Mouse (Mus musculus) cerebellum, adult 2 months (tissue): ENCODE measurements around the gene Apol7e.

ENCODE experiments used
- CTCF ChIP-seq: fragments of 200-500 bp; IDR thresholded peaks from 2 replicates; pipeline ENCODE4 v1.5.1; 2011; ENCODE audit warnings: low read depth, mild to moderate bottlenecking, control low read depth, low read length, moderate library complexity, borderline replicate concordance; ENCODE audit not compliant: insufficient read depth
- POLR2A ChIP-seq: fragments of 200-500 bp; IDR thresholded peaks from 2 replicates; pipeline ENCODE4 v1.6.1; 2011; ENCODE audit warnings: low read length, control low read depth, borderline replicate concordance; ENCODE audit not compliant: insufficient read depth

- TF ChIP-seq CTCF (0 out of 2 replicates have a peak, but pooled peaks have one; percentile 4), POLR2A (no peak)
Measured at GRCm38 (mm10) chr15:77749717-77750116, 51.1 kb downstream of the Apol7e start.
